Mouse (Mus musculus) olfactory bulb, adult 2 months (tissue): ENCODE data around the gene Magi2.

Source experiments
- CTCF ChIP-seq: fragments of 200-500 bp; IDR thresholded peaks from 2 replicates; pipeline ENCODE4 v1.5.1; 2012; ENCODE audit warnings: low read depth, mild to moderate bottlenecking, low read length, moderate library complexity; ENCODE audit not compliant: insufficient read depth
- POLR2A ChIP-seq: fragments of 200-500 bp; IDR thresholded peaks from 2 replicates; pipeline ENCODE4 v1.6.1; 2012; ENCODE audit warnings: mild to moderate bottlenecking, low read depth, low read length, moderate library complexity; ENCODE audit not compliant: insufficient read depth

DNA sequence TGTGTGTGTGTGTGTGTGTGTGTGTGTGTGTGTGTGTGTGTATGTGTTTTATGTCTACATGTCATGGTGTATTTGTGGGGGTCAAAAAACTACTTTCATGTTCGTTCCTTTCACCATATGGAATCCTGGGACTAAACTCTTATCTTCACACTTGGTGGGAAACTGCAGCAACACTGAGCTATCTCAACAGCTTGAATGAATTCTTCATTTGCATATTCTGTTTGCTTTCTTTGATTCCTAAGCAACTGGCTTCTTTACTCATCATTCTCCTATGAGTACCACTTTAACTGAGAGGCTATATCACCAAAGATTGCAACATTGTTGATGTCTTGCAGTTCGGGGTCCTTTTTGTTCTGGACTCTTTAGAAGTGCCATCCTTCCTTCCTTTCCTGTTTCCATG, 986.5 kb downstream of the Magi2 start:
- TF ChIP-seq CTCF = no peak
- TF ChIP-seq POLR2A = no peak
